Comparison of ENCODE assay signal across 9 mouse cellular contexts in genomic region chr17:26514581-26515030, GRCm38 (mm10). TPM values are rescaled to one million over a fixed set of nuclear protein-coding genes. Genes with fewer than 3 reads are reported as not detected.
DNase-seq lines count a peak whose midpoint lies in the region; ATAC-seq and TF ChIP-seq lines count a peak whose summit lies in the region.
"Had no signal": no experiment of that assay in that cellular context is flagged by ENCODE, and none has a peak within 500 bp of the region (broad histone marks: within the 10 kb centered on the region; RNA-seq: fewer than 3 reads in every experiment).

No protein-coding gene starts in this region.

- no peak overlapping the region for H3K4me2 ChIP-seq in kidney, embryonic 16.5 days (replicated peaks; ENCODE audit: low read depth, low read length)
- H3K4me2 ChIP-seq: heart, embryonic 15.5 days had no signal

- intact Hi-C loops in heart, postnatal 25 days (cut with DNase I), result no loop called here

- no peak overlapping the region for H3K4me3 ChIP-seq in heart, embryonic 10.5 days
- no peak overlapping the region for H3K4me3 ChIP-seq in C2C12 (ENCODE audit: insufficient read depth, poor library complexity, severe bottlenecking)
- H3K4me3 ChIP-seq in bone marrow macrophage, adult 2 months (ENCODE audit: insufficient read depth, low read length), result peak overlapping the region; percentile 2; the same call in 1 of the 2 replicates
- no peak overlapping the region for H3K4me3 ChIP-seq in kidney, embryonic 16.5 days (ENCODE audit: low read length)
- H3K4me3 ChIP-seq: heart, embryonic 15.5 days had no signal

- no peak for TF ChIP-seq POLR2A in bone marrow macrophage, adult 2 months (IDR thresholded peaks at IDR 0.05; ENCODE audit: borderline replicate concordance, low read depth, low read length)

- no peaks in the 10 kb centered on the region for H3K9me3 ChIP-seq in heart, embryonic 10.5 days
- H3K9me3 ChIP-seq in kidney, embryonic 16.5 days (ENCODE audit: low read length), result no peaks in the 10 kb centered on the region
- H3K9me3 ChIP-seq: heart, embryonic 15.5 days had no signal

- no peaks in the 10 kb centered on the region for H3K79me3 ChIP-seq in C2C12 (ENCODE audit: low read depth)

- no peak for TF ChIP-seq CTCF in C2C12 (IDR thresholded peaks at IDR 0.05; ENCODE audit: control insufficient read depth, insufficient read depth, insufficient read length)
- no peak for TF ChIP-seq CTCF in bone marrow macrophage, adult 2 months (IDR thresholded peaks at IDR 0.05; ENCODE audit: low read depth, low read length)

- 0 out of 2 replicates have a peak, but pooled peaks cover 9% of the 10 kb centered on the region for H3K27me3 ChIP-seq in heart, embryonic 10.5 days (ENCODE audit: insufficient read depth, poor library complexity, severe bottlenecking)
- H3K27me3 ChIP-seq in C2C12 (ENCODE audit: control insufficient read depth, insufficient read depth, insufficient read length), result no peaks in the 10 kb centered on the region
- no peaks in the 10 kb centered on the region for H3K27me3 ChIP-seq in kidney, embryonic 16.5 days (ENCODE audit: insufficient read depth, low read length)
- H3K27me3 ChIP-seq: heart, embryonic 15.5 days had no signal

- H3K36me3 ChIP-seq in heart, embryonic 10.5 days, result no peaks in the 10 kb centered on the region
- no peaks in the 10 kb centered on the region for H3K36me3 ChIP-seq in C2C12 (ENCODE audit: control insufficient read depth, insufficient read depth)
- no peaks in the 10 kb centered on the region for H3K36me3 ChIP-seq in kidney, embryonic 16.5 days (ENCODE audit: insufficient read depth, low read length)
- H3K36me3 ChIP-seq: heart, embryonic 15.5 days had no signal

- peaks cover 43% of the 10 kb centered on the region for H3K4me1 ChIP-seq in heart, embryonic 10.5 days
- peaks cover 64% of the 10 kb centered on the region for H3K4me1 ChIP-seq in bone marrow macrophage, adult 2 months (ENCODE audit: control insufficient read depth, insufficient read depth, low read length)
- peaks cover 3% of the 10 kb centered on the region; the same call in 1 of the 2 replicates for H3K4me1 ChIP-seq in kidney, embryonic 16.5 days (ENCODE audit: insufficient read depth, low read length)

- 42% methylated on average over 3 of the region's 3 CpGs for WGBS in heart, embryonic 10.5 days
- WGBS in kidney, embryonic 16.5 days, result 84% methylated on average over 3 of the region's 3 CpGs

- H3ac ChIP-seq in C2C12 (ENCODE audit: control insufficient read depth, insufficient read length, low read depth), result no peak overlapping the region

- H3K9ac ChIP-seq in kidney, embryonic 16.5 days (replicated peaks; ENCODE audit: low read length), result no peak overlapping the region
- H3K9ac ChIP-seq: heart, embryonic 15.5 days had no signal

- H3K27ac ChIP-seq in heart, embryonic 10.5 days, result peak overlapping the region; percentile 82
- H3K27ac ChIP-seq in bone marrow macrophage, adult 2 months (ENCODE audit: insufficient read depth, low read depth, low read length), result peak overlapping the region; percentile 48
- no peak overlapping the region for H3K27ac ChIP-seq in kidney, embryonic 16.5 days (ENCODE audit: low read length)

- peak; percentile 77 for ATAC-seq in megakaryocyte, adult 5-6 weeks (ENCODE audit: poor library complexity, severe bottlenecking)
- no peak for ATAC-seq in kidney, embryonic 16.5 days (ENCODE audit: low FRiP score, low TSS enrichment)

- peak; percentile 89 for DNase-seq in heart, embryonic 10.5 days (ENCODE audit: low spot score)
- no peak for DNase-seq in heart, postnatal 25 days (ENCODE audit: low spot score)
- DNase-seq in layer of hippocampus, postnatal 14 days (ENCODE audit: low spot score in 2 of 2), result no peak
- no peak for DNase-seq in retina, embryonic 14.5 days (ENCODE audit: low spot score)

- no peaks in the 10 kb centered on the region for H3K79me2 ChIP-seq in C2C12 (ENCODE audit: control insufficient read depth, insufficient read depth)

TF ChIP-seq in C2C12, 6 proteins besides CTCF, POLR2A, EP300 and RAD21:
- TF ChIP-seq MAX (IDR thresholded peaks at IDR 0.05) (peak; percentile 73), FOSL1 (IDR thresholded peaks at IDR 0.05; ENCODE audit: insufficient read depth, low read length, poor library complexity, severe bottlenecking) (peak; percentile 99), CEBPB (IDR thresholded peaks at IDR 0.05; ENCODE audit: low read depth) (no peak), USF1 (IDR thresholded peaks at IDR 0.05; ENCODE audit: low read depth) (no peak), MYOG (IDR thresholded peaks at IDR 0.05; ENCODE audit: control insufficient read depth, extremely low read depth, insufficient read length) (no peak), MYOD1 (IDR thresholded peaks at IDR 0.05; ENCODE audit: control insufficient read depth, insufficient read length, low read depth) (peak; percentile 29)
TF ChIP-seq in C2C12: peak in this region for 3.

RNA-seq across cellular contexts. Expression of gene Ergic1, which starts 46.7 kb away (rescaled TPM):
- 130 and 150 TPM in 2 replicates for polyA plus RNA-seq in heart, embryonic 10.5 days (2016; fragmentation: Nextera tagmentation; extraction: Ambion mirVana)
- total RNA-seq in heart, postnatal 25 days (2021), result 10 to 100 TPM; 54.2 to 58.4 TPM
- 114 TPM for polyA plus RNA-seq in C2C12 (2012; fragmentation: generic; extraction: Trizol)
- 30.6 and 37.2 TPM in 2 replicates for polyA plus RNA-seq in bone marrow macrophage, adult 2 months (2012; ENCODE audit: insufficient read depth, insufficient read length, missing spikeins)
- 18.9 and 22.1 TPM in 2 replicates for total RNA-seq in megakaryocyte, adult 5-6 weeks (2015)
- total RNA-seq in megakaryocyte, adult 5-6 weeks (2017), result 9.6 and 16.3 TPM in 2 replicates
- total RNA-seq in layer of hippocampus, postnatal 14 days (2021), result 100 to 1,000 TPM; 132 to 144 TPM
- 131 and 141 TPM in 2 replicates for polyA plus RNA-seq in kidney, embryonic 16.5 days (2015; fragmentation: Nextera tagmentation; extraction: Ambion mirVana)

RNA-seq across cellular contexts. Expression of gene Dusp1, which starts 47.3 kb away (rescaled TPM):
- polyA plus RNA-seq in heart, embryonic 10.5 days (2016; fragmentation: Nextera tagmentation; extraction: Ambion mirVana), result 28.8 and 31.5 TPM in 2 replicates
- total RNA-seq in heart, postnatal 25 days (2021), result 10 to 100 TPM; 44.8 to 66.4 TPM
- polyA plus RNA-seq in C2C12 (2012; fragmentation: generic; extraction: Trizol), result 16.4 TPM
- polyA plus RNA-seq in bone marrow macrophage, adult 2 months (2012; ENCODE audit: insufficient read depth, insufficient read length, missing spikeins), result 25.8 and 32.2 TPM in 2 replicates
- total RNA-seq in megakaryocyte, adult 5-6 weeks (2015), result 265 and 280 TPM in 2 replicates
- total RNA-seq in megakaryocyte, adult 5-6 weeks (2017), result 58.9 and 72.1 TPM in 2 replicates
- total RNA-seq in layer of hippocampus, postnatal 14 days (2021), result 10 to 100 TPM; 20.3 to 24.3 TPM
- 26.8 and 28.3 TPM in 2 replicates for polyA plus RNA-seq in kidney, embryonic 16.5 days (2015; fragmentation: Nextera tagmentation; extraction: Ambion mirVana)
